Mouse (Mus musculus): ENCODE data around the gene Cers5.

DNA sequence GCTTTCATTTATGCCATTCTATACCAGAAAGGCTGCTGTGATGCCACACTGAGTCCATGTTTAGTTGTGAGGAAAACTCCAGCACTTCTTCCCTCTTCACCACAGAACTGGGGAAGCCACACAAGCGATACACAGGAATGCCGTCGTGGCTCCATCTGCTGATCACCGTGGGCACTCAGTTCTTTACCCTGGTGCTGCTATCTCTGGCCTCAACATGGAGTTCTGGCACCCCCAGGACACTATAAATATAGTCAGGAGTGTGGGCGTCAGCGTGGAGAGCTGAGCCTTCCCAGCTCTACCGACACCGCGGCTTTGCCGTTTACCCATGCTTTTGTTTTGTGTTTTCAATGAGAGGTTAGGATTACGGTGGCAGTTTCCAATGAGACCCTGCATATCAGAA is 36.0 kb downstream of the Cers5 start:
- TF ChIP-seq CTCF (IDR thresholded peaks at IDR 0.05; ENCODE audit: low read depth, low read length) (no peak), GATA1 (IDR thresholded peaks at IDR 0.05; ENCODE audit: borderline replicate concordance, low read length) (no peak), POLR2AphosphoS5 (IDR thresholded peaks at IDR 0.05; ENCODE audit: insufficient replicate concordance, low read depth, low read length) (no peak), TAL1 (conservative IDR thresholded peaks at IDR 0.05; ENCODE audit: low read depth, low read length) (no peak)
